Mouse (Mus musculus) kidney, embryonic 14.5 days (tissue): ENCODE data around the gene Sipa1l1. TPM values are rescaled to one million over a fixed set of nuclear protein-coding genes. Genes with fewer than 3 reads are reported as not detected.

Source experiments
- ATAC-seq: fragments of 200-750 bp; cut with Nextera tagmentation; 2 replicates; pipeline ENCODE4 v1.8.0; 2017; ENCODE audit warnings: moderate number of reproducible peaks, mild to moderate bottlenecking, moderate TSS enrichment, moderate library complexity; ENCODE audit not compliant: low FRiP score, low TSS enrichment
- H3K27ac ChIP-seq: fragments of 300-500 bp; sonication (generic); 2 replicates; pipeline ENCODE4 v1.5.1; 2014; ENCODE audit warnings: low read depth, mild to moderate bottlenecking, low read length, moderate library complexity, mixed read lengths
- H3K27me3 ChIP-seq: fragments of 300-500 bp; sonication (generic); 2 replicates; pipeline ENCODE4 v1.6.1; 2014; ENCODE audit warnings: mild to moderate bottlenecking, low read length; ENCODE audit not compliant: control insufficient read depth, insufficient read depth
- H3K36me3 ChIP-seq: fragments of 300-500 bp; sonication (generic); 2 replicates; pipeline ENCODE4 v1.6.1; 2014; ENCODE audit warnings: low read length, mixed read lengths; ENCODE audit not compliant: control insufficient read depth, insufficient read depth
- H3K4me1 ChIP-seq: fragments of 300-500 bp; sonication (generic); 2 replicates; pipeline ENCODE4 v1.6.1; 2014; ENCODE audit warnings: low read length, mixed read lengths; ENCODE audit not compliant: control insufficient read depth, insufficient read depth
- H3K4me2 ChIP-seq: fragments of 300-500 bp; sonication (generic); replicated peaks from 2 replicates; pipeline ENCODE4 v1.6.1; 2014; ENCODE audit warnings: low read depth, mild to moderate bottlenecking, low read length
- H3K4me3 ChIP-seq: fragments of 300-500 bp; sonication (generic); 2 replicates; pipeline ENCODE4 v1.5.1; 2014; ENCODE audit warnings: mild to moderate bottlenecking, low read length
- H3K9ac ChIP-seq: fragments of 300-500 bp; sonication (generic); 2 replicates; pipeline ENCODE4 v1.6.1; 2014; ENCODE audit warnings: low read depth, mild to moderate bottlenecking, low read length, moderate library complexity
- H3K9me3 ChIP-seq: fragments of 300-500 bp; sonication (generic); 2 replicates; pipeline ENCODE4 v1.6.1; 2016; ENCODE audit warnings: low read length; ENCODE audit not compliant: control insufficient read depth
- WGBS: fragments of 180-500 bp; shearing (Covaris S2); extraction: QIAGEN DNeasy Blood & Tissue Kit; methylation state at CpG from one replicate; pipeline ENCODE4 v1.1.7; 2014; 5-methylcytosine and 5-hydroxymethylcytosine counted together
- polyA plus RNA-seq: library from polyadenylated mRNA; unstranded; fragments of >200 nt; fragmentation: Nextera tagmentation; extraction: Ambion mirVana; gene quantifications from 2 replicates; pipeline ENCODE4 v1.2.1, GENCODE M21; 2014

Gene Sipa1l1
- polyA plus RNA-seq, 1 experiment from 2014 or later, result 43.8 TPM

- 68% methylated on average over 8 of the region's 8 CpGs for WGBS
- Histone ChIP-seq H3K4me3 (no peak overlapping the region), H3K36me3 (no peaks in the 10 kb centered on the region), H3K9me3 (no peaks in the 10 kb centered on the region), H3K27ac (no peak overlapping the region), H3K27me3 (no peaks in the 10 kb centered on the region), H3K4me1 (no peaks in the 10 kb centered on the region), H3K9ac (no peak overlapping the region), H3K4me2 (no peak overlapping the region)
- ATAC-seq, result no peak
Measured at GRCm38 (mm10) chr12:82148328-82148930, 20.7 kb upstream of the Sipa1l1 start.

GRCm38 (mm10) chr12:82151019-82151418 is 18.1 kb upstream of the Sipa1l1 start:
- no peaks in the 10 kb centered on the region for H3K36me3 ChIP-seq
- no peak for ATAC-seq
- no peaks in the 10 kb centered on the region for H3K27me3 ChIP-seq
- no peaks in the 10 kb centered on the region for H3K4me1 ChIP-seq
- H3K4me2 ChIP-seq, result no peak overlapping the region
- H3K27ac ChIP-seq, result no peak overlapping the region
- H3K4me3 ChIP-seq, result no peak overlapping the region
- WGBS, result 80% methylated on average over 2 of the region's 2 CpGs
- no peaks in the 10 kb centered on the region for H3K9me3 ChIP-seq
- no peak overlapping the region for H3K9ac ChIP-seq

GRCm38 (mm10) chr12:82154527-82154926 is 14.6 kb upstream of the Sipa1l1 start:
- H3K4me3 ChIP-seq, result no peak overlapping the region
- no peak overlapping the region for H3K9ac ChIP-seq
- 91% methylated on average over 4 of the region's 4 CpGs for WGBS
- H3K27ac ChIP-seq, result no peak overlapping the region
- no peaks in the 10 kb centered on the region for H3K27me3 ChIP-seq
- no peak for ATAC-seq
- no peak overlapping the region for H3K4me2 ChIP-seq
- no peaks in the 10 kb centered on the region for H3K36me3 ChIP-seq
- H3K9me3 ChIP-seq, result no peaks in the 10 kb centered on the region
- H3K4me1 ChIP-seq, result no peaks in the 10 kb centered on the region

- Histone ChIP-seq H3K27me3 (no peaks in the 10 kb centered on the region), H3K9ac (no peak overlapping the region), H3K4me3 (no peak overlapping the region), H3K27ac (no peak overlapping the region), H3K4me1 (no peaks in the 10 kb centered on the region), H3K9me3 (no peaks in the 10 kb centered on the region), H3K36me3 (no peaks in the 10 kb centered on the region), H3K4me2 (no peak overlapping the region)
- 93% methylated on average over 16 of the region's 16 CpGs for WGBS
- ATAC-seq, result no peak
Measured at GRCm38 (mm10) chr12:82158516-82158915, 10.6 kb upstream of the Sipa1l1 start.

- H3K4me1 ChIP-seq, result no peaks in the 10 kb centered on the region
- no peak overlapping the region for H3K9ac ChIP-seq
- no peaks in the 10 kb centered on the region for H3K9me3 ChIP-seq
- no peaks in the 10 kb centered on the region for H3K27me3 ChIP-seq
- no peak overlapping the region for H3K4me2 ChIP-seq
- 94% methylated on average over 3 of the region's 3 CpGs for WGBS
- H3K27ac ChIP-seq, result no peak overlapping the region
- no peaks in the 10 kb centered on the region for H3K36me3 ChIP-seq
- no peak overlapping the region for H3K4me3 ChIP-seq
- ATAC-seq, result no peak
Measured at GRCm38 (mm10) chr12:82159372-82159771, 9.7 kb upstream of the Sipa1l1 start.

GRCm38 (mm10) chr12:82165651-82166050 is 3.5 kb upstream of the Sipa1l1 start:
- Histone ChIP-seq H3K4me2 (no peak overlapping the region), H3K4me3 (no peak overlapping the region), H3K9me3 (no peaks in the 10 kb centered on the region), H3K4me1 (peaks cover 4% of the 10 kb centered on the region; the same call in 1 of the 2 replicates), H3K27me3 (no peaks in the 10 kb centered on the region), H3K36me3 (no peaks in the 10 kb centered on the region), H3K27ac (no peak overlapping the region), H3K9ac (no peak overlapping the region)
- ATAC-seq, result no peak
- 70% methylated on average over 4 of the region's 4 CpGs for WGBS

GRCm38 (mm10) chr12:82166101-82166571 is 3.0 kb upstream of the Sipa1l1 start:
- no peaks in the 10 kb centered on the region for H3K27me3 ChIP-seq
- H3K36me3 ChIP-seq, result no peaks in the 10 kb centered on the region
- no peak for ATAC-seq
- no peak overlapping the region for H3K27ac ChIP-seq
- peak overlapping the region; percentile 37 for H3K4me2 ChIP-seq
- WGBS, result 17% methylated on average over 14 of the region's 14 CpGs
- peaks cover 7% of the 10 kb centered on the region; the same call in 1 of the 2 replicates for H3K4me1 ChIP-seq
- no peaks in the 10 kb centered on the region for H3K9me3 ChIP-seq
- H3K9ac ChIP-seq, result peak overlapping the region; percentile 44; the same call in 1 of the 2 replicates
- peak overlapping the region; percentile 18; the same call in 1 of the 2 replicates for H3K4me3 ChIP-seq

- no peaks in the 10 kb centered on the region for H3K36me3 ChIP-seq
- peak overlapping the region; percentile 95 for H3K9ac ChIP-seq
- H3K27ac ChIP-seq, result peak overlapping the region; percentile 89
- ATAC-seq, result peak; percentile 73
- peaks cover 23% of the 10 kb centered on the region for H3K4me1 ChIP-seq
- peak overlapping the region; percentile 77 for H3K4me3 ChIP-seq
- no peaks in the 10 kb centered on the region for H3K9me3 ChIP-seq
- under 1% methylated on average over 67 of the region's 109 CpGs for WGBS
- H3K27me3 ChIP-seq, result no peaks in the 10 kb centered on the region
- H3K4me2 ChIP-seq, result peak overlapping the region; percentile 93
Measured at GRCm38 (mm10) chr12:82169571-82170431, 681 bp downstream of the Sipa1l1 start.
